Mouse (Mus musculus) intestine, postnatal 0 days (tissue): ENCODE measurements around the gene Sacs. TPM values are rescaled to one million over a fixed set of nuclear protein-coding genes. Genes with fewer than 3 reads are reported as not detected.

Source experiments
- ATAC-seq: fragments of 200-750 bp; cut with Nextera tagmentation; 2 replicates; pipeline ENCODE4 v1.8.0; 2017; ENCODE audit warnings: mild to moderate bottlenecking, moderate TSS enrichment, moderate library complexity
- H3K27ac ChIP-seq: fragments of 300-500 bp; sonication (generic); 2 replicates; pipeline ENCODE4 v1.5.1; 2014; ENCODE audit warnings: mild to moderate bottlenecking, low read depth, low read length, moderate library complexity
- H3K27me3 ChIP-seq: fragments of 300-500 bp; sonication (generic); replicated peaks from 2 replicates; pipeline ENCODE4 v1.6.1; 2014; ENCODE audit warnings: low read length, mixed read lengths; ENCODE audit not compliant: control insufficient read depth, insufficient read depth
- H3K36me3 ChIP-seq: fragments of 300-500 bp; sonication (generic); 2 replicates; pipeline ENCODE4 v1.6.1; 2014; ENCODE audit warnings: mild to moderate bottlenecking, moderate library complexity; ENCODE audit not compliant: control insufficient read depth, insufficient read depth
- H3K4me1 ChIP-seq: fragments of 300-500 bp; sonication (generic); replicated peaks from 2 replicates; pipeline ENCODE4 v1.6.1; 2014; ENCODE audit warnings: antibody characterized with exemption, low read length, mixed read lengths; ENCODE audit not compliant: control insufficient read depth, insufficient read depth
- H3K4me2 ChIP-seq: fragments of 300-500 bp; sonication (generic); replicated peaks from 2 replicates; pipeline ENCODE4 v1.6.1; 2014; ENCODE audit warnings: low read depth, mild to moderate bottlenecking, moderate library complexity
- H3K4me3 ChIP-seq: fragments of 300-500 bp; sonication (generic); 2 replicates; pipeline ENCODE4 v1.5.1; 2014; ENCODE audit warnings: low read depth, low read length
- H3K9ac ChIP-seq: fragments of 300-500 bp; sonication (generic); 2 replicates; pipeline ENCODE4 v1.6.1; 2014; ENCODE audit warnings: mild to moderate bottlenecking, low read depth, low read length
- H3K9me3 ChIP-seq: fragments of 300-500 bp; sonication (generic); 2 replicates; pipeline ENCODE4 v1.6.1; 2016; ENCODE audit warnings: mixed run types; ENCODE audit not compliant: control insufficient read depth
- CTCF ChIP-seq: sonication (generic); IDR thresholded peaks from 2 replicates; pipeline ENCODE4 v1.5.1; 2016; ENCODE audit warnings: low read depth, mild to moderate bottlenecking, control low read depth, antibody characterized with exemption, moderate library complexity
- WGBS: fragments of 180-500 bp; shearing (Covaris S2); extraction: QIAGEN DNeasy Blood & Tissue Kit; methylation state at CpG from one replicate; pipeline ENCODE4 v1.1.7; 2014; 5-methylcytosine and 5-hydroxymethylcytosine counted together
- polyA plus RNA-seq: library from polyadenylated mRNA; unstranded; fragments of >200 nt; fragmentation: Nextera tagmentation; extraction: Ambion mirVana; gene quantifications from 2 replicates; pipeline ENCODE4 v1.2.1, GENCODE M21; 2015

The Sacs gene
- polyA plus RNA-seq, 1 experiment from 2014 or later: 1.0 TPM

DNA sequence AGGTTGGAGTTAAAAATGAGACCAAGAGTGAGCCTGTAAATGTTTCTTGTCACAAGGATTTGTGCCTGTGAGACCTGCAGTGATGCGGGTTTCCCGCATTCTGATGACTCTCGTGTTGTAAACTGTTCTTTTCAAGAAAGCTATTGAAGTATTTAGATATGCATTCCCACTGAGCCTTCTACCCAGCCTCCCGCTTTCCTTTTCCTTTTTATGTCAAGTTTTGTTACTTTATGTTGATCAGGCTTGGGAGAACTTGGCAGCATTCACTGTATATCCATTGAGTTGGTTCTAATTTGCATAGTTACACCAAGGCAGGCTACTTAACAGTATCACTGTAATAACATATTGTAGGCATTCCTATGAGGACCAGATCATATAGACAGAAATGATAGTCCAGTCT, 56.2 kb downstream of the Sacs start:
- H3K36me3 ChIP-seq: peaks cover 5% of the 10 kb centered on the region; the same call in 1 of the 2 replicates
- H3K27ac ChIP-seq: no peak overlapping the region
- no peaks in the 10 kb centered on the region for H3K9me3 ChIP-seq
- no peak overlapping the region for H3K9ac ChIP-seq
- TF ChIP-seq CTCF: no peak
- no peak overlapping the region for H3K4me2 ChIP-seq
- H3K27me3 ChIP-seq: no peaks in the 10 kb centered on the region
- ATAC-seq: no peak
- 90% methylated on average over 4 of the region's 4 CpGs for WGBS
- H3K4me1 ChIP-seq: no peaks in the 10 kb centered on the region
- H3K4me3 ChIP-seq: no peak overlapping the region

DNA sequence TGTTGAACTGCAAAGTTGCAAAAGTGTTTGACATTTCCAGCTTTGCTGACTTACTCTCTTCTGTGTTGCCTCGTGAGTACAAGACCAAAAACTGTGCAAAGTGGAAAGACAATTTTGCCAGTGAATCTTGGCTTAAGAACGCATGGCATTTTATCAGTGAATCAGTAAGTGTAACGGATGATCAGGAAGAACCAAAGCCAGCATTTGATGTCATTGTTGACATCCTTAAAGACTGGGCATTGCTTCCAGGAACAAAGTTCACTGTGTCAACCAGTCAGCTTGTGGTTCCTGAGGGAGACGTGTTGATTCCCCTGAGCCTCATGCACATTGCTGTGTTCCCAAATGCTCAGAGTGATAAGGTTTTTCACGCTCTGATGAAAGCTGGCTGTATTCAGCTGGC, 71.9 kb downstream of the Sacs start:
- no peak overlapping the region for H3K4me2 ChIP-seq
- no peak overlapping the region for H3K4me3 ChIP-seq
- no peaks in the 10 kb centered on the region for H3K4me1 ChIP-seq
- H3K27ac ChIP-seq: no peak overlapping the region
- no peaks in the 10 kb centered on the region for H3K27me3 ChIP-seq
- no peak for TF ChIP-seq CTCF
- 0 out of 2 replicates have a peak, but pooled peaks cover 6% of the 10 kb centered on the region for H3K36me3 ChIP-seq
- WGBS: 81% methylated on average over 5 of the region's 5 CpGs
- H3K9me3 ChIP-seq: no peaks in the 10 kb centered on the region
- H3K9ac ChIP-seq: no peak overlapping the region
- no peak for ATAC-seq

- 74% methylated on average over 6 of the region's 6 CpGs for WGBS
- H3K27me3 ChIP-seq: no peaks in the 10 kb centered on the region
- H3K27ac ChIP-seq: no peak overlapping the region
- H3K36me3 ChIP-seq: no peaks in the 10 kb centered on the region
- no peaks in the 10 kb centered on the region for H3K9me3 ChIP-seq
- no peak overlapping the region for H3K4me2 ChIP-seq
- no peak overlapping the region for H3K9ac ChIP-seq
- no peaks in the 10 kb centered on the region for H3K4me1 ChIP-seq
- no peak for ATAC-seq
- no peak for TF ChIP-seq CTCF
- H3K4me3 ChIP-seq: no peak overlapping the region
Measured at GRCm38 (mm10) chr14:61211754-61212153, 73.5 kb downstream of the Sacs start.

- Histone ChIP-seq H3K4me2 (no peak overlapping the region), H3K27me3 (no peaks in the 10 kb centered on the region), H3K4me1 (no peaks in the 10 kb centered on the region), H3K9ac (no peak overlapping the region), H3K36me3 (no peaks in the 10 kb centered on the region), H3K9me3 (no peaks in the 10 kb centered on the region), H3K4me3 (no peak overlapping the region), H3K27ac (no peak overlapping the region)
- 80% methylated on average over 5 of the region's 5 CpGs for WGBS
- TF ChIP-seq CTCF: no peak
- no peak for ATAC-seq
Measured at GRCm38 (mm10) chr14:61221166-61221565, 82.9 kb downstream of the Sacs start.

DNA sequence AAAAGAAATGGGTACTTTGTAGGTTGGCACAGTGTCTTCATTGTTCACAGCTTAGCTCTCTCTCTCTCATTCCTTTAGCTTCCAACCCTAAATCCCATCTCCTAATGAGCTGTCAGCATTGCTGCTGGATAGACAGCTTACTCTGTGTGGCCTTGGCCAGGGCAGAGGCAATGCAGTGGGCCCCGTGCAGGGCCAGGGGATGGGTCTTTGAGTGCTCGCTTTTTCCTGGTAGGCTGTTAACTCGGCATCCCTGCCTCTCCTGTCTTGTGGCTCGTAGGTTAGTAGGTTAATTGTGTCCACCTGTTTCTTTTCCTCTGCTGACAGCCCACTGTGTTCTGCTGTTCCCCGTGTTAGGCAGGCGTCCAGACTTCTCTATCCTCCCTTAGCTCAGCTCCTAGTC, 84.2 kb downstream of the Sacs start:
- H3K9me3 ChIP-seq: no peaks in the 10 kb centered on the region
- no peak overlapping the region for H3K4me3 ChIP-seq
- TF ChIP-seq CTCF: no peak
- no peaks in the 10 kb centered on the region for H3K36me3 ChIP-seq
- no peaks in the 10 kb centered on the region for H3K4me1 ChIP-seq
- H3K4me2 ChIP-seq: no peak overlapping the region
- no peak overlapping the region for H3K9ac ChIP-seq
- no peak overlapping the region for H3K27ac ChIP-seq
- ATAC-seq: no peak
- 60% methylated on average over 6 of the region's 6 CpGs for WGBS
- H3K27me3 ChIP-seq: no peaks in the 10 kb centered on the region

DNA sequence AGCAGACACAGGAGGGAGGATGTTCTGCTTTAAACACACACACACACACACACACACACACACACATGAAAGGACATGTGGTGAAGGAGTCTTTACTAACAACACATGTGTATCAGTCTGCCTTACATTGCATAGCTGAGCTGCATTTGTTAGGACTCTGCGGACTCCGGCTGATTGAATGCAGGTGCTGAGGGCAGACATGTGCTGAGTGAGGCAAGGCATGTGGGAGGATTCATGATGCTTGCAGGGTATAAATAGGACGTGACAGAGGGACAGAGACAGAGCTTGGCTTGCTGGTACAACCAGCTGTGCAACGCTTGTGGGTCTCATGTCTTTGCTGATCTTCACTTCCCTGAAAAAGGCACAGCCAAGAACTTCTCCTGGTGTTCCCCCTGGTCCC, 85.5 kb downstream of the Sacs start:
- Histone ChIP-seq H3K36me3 (no peaks in the 10 kb centered on the region), H3K4me2 (no peak overlapping the region), H3K9me3 (no peaks in the 10 kb centered on the region), H3K27me3 (no peaks in the 10 kb centered on the region), H3K4me1 (no peaks in the 10 kb centered on the region), H3K4me3 (no peak overlapping the region), H3K9ac (no peak overlapping the region), H3K27ac (no peak overlapping the region)
- ATAC-seq: no peak
- TF ChIP-seq CTCF: no peak
- WGBS: 60% methylated on average over 4 of the region's 4 CpGs
